Mouse (Mus musculus) cerebellum, postnatal 36 days (tissue): ENCODE measurements around the gene Mindy1.
A peak's percentile ranks its signal among the peaks of the same experiment; 100 is the strongest.

Experiments
- DNase-seq, 2 experiments: peaks; one replicate each; pipeline ENCODE4 v3.0.0; 2021 to 2022; ENCODE audit warnings: mixed read lengths in 2 of 2

The Mindy1 gene

DNA sequence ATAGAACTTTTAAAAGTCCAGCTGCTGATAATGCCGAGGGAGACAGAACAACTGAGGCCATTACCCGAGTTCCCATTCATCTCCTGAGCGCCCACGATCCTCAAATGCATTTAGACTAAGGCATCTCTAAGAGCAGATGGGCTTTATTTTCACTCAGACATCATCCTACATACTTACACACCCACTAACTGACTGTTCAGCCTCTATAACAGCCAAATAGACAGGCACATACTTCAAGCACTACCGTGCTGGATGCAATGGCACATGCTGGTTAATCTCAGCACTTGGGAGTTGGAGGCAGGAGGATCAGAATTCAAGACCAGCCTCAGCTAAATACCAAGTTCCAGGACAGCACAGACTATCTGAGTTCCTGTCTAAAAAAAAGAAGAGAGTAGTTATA is 11.4 kb upstream of the Mindy1 start:
- DNase-seq, result no peak

- DNase-seq, result no peak
Measured at GRCm38 (mm10) chr3:95270766-95271364, 10.3 kb upstream of the Mindy1 start.

DNA sequence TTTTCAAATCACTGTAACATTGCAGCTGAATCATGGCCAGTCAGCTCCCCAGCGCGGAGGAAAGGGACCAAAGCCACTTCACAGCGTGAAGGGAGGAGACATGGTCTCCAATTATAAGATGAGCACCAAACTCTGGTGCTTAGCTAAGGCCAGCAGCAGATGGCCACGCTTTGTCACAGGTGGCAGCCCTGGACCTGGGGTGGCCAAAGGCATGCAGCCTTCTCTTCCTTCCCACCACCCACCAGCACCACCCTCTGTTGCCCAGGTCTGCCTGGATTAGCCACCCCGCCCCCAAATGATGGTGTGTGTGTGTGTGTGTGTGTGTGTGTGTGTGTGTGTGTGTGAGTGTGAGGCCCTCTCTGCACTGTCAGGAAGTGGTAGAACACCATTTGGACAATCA is 7.7 kb upstream of the Mindy1 start:
- peak; percentile 91 to 95 for DNase-seq

DNA sequence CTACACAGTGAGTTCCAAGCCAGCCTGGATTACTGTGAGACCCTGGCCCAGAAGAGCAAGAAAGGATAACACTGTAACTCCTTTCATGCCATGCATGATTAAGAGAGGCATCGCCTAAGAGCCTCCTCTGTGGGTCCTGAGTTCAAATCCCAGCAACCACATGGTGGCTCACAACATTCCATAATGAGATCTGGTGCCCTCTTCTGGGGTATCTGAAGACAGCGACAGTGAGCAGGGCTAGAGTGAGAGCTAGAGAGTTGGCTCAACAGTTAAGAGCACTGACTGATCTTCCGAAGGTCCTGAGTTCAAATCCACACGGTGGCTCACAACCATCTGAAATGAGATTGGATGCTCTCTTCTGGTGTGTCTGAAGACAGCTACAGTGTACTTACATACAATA is 6.7 kb upstream of the Mindy1 start:
- DNase-seq, result no peak

DNA sequence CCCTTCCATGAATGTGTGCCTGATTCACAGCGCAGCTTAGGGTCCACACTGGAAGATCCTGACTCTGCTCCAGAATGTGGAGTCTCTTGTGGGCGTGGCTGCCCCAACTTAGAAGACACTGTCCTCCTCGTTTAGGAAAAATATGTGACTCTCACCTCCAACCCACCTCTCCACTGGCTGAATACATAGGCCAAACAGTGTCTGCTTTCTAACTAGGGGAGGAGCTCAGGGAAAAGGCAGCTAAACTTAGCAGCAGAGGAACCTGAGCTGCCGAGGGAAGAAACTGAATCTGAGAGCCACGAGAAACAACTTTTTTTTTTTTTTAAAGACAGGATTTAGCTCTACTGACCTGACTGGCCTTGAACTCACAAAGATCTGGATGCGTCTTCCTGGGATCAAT is 6.0 kb upstream of the Mindy1 start:
- no peak for DNase-seq

DNA sequence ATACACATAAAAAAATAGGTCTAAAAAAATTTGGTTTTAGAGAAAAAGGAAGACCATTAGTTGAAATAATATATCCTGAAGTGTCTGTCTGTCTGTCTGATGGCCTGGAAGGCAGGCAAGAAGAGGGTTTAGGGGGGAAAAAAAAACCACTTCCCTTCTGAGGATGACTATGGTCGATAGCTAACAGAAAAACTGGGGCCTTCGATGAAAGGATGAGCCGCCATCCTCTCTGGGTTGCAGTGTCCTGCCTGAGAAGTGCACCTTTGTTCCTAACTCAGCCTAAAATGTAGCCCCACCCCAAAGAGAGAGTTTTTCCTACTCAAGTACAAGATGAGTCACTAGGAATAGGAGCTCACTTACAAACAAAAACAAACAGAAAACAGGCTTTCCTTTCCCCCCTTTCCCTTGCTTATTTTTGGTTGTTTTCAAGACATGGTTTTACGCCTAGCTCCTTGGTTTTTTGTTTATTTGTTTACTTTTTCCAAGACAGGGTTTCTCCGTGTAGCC is 4.7 kb upstream of the Mindy1 start:
- DNase-seq, result no peak

DNA sequence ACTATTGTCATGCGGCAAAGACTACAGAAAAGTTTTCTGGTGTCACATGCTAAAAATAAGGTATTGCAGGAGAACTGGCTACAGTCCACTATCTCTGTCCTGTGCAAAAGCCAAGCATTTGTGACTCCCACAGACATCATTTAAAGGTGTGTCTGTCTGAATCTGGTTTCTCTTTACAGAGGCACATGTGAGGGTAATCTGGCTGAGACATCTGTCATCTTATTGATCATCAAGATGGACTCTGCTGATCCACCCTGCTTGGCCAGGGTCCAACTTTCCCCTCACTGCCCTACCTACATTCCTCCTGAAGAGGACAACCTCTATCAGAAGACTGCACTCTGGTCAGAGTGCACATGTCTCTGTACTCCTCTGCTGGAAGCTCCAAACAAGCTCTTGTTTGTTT is 4.0 kb upstream of the Mindy1 start:
- DNase-seq, result peak; percentile 31 to 39

DNA sequence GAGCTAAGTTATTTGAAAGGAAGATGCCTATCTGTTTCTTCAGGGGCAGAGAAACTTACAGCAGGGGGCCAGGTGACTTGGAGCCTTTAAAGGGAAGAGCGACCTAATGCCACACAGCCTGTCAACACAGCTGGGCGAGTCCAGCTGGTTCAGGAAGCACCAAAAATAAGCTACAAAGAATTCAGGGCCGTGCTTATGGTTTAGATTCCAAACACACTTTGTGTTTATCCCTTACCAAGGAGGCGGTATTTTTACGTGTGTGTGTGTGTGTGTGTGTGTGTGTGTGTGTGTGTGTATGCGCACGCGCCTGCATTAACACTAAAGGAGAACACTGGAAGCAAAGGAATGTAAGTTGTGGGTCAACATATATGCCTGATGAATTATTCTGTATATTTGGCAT is 398 bp upstream of the Mindy1 start:
- peak; percentile 33 to 44 for DNase-seq

DNA sequence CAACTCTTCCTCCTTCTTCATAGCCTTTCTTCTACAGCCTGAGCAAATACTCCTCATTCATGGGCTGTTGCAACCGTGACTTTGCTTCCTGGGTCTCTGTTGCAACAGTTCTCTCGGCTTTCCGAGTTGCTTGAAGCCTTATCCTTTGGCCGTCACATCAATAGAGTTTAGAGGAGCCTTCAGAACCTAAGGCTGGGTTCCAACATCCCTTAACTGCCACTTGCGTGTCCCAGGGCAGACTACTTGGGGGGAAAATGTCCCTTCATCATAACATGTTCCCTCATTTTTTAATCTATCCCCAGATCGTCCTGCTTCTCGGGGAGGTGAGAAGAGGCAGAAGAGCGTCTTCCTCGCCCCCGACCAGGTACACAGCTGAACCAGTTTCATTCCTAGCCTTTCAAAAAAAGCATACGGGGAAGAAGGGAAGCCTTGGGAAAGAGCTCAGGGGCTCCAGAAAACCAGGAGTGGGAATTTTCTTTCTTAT is 1.3 kb downstream of the Mindy1 start:
- peak in 1 of 2 experiments; percentile 53 for DNase-seq

GRCm38 (mm10) chr3:95282865-95283588 is 1.9 kb downstream of the Mindy1 start:
- peak; percentile 79 to 83 for DNase-seq

GRCm38 (mm10) chr3:95283589-95283941 is 2.4 kb downstream of the Mindy1 start:
- no peak for DNase-seq

GRCm38 (mm10) chr3:95284062-95284461 is 2.9 kb downstream of the Mindy1 start:
- DNase-seq, result no peak

- DNase-seq, result no peak
Measured at GRCm38 (mm10) chr3:95284501-95285281, 3.5 kb downstream of the Mindy1 start.

GRCm38 (mm10) chr3:95285390-95285789 is 4.2 kb downstream of the Mindy1 start:
- no peak for DNase-seq

DNA sequence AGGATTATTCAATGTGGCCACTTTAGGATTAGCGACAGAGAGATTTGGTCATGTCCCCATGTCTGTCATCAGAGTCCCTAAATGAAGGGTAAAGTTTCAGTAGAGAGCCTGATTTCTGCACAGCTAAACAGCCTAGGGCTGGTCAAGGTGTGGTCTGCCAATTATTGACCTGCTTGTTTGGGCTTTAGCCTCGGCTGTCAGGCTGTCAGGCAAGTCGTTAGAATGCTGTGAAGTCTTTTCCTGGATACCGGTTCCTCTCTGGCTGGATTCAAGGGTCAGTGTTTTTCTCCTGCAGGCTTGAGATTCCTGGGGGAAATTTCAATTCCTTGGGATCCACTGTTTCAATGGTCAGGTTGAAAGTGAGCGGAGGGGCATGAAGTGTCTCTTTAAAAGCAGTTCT is 4.9 kb downstream of the Mindy1 start:
- DNase-seq, result no peak

DNA sequence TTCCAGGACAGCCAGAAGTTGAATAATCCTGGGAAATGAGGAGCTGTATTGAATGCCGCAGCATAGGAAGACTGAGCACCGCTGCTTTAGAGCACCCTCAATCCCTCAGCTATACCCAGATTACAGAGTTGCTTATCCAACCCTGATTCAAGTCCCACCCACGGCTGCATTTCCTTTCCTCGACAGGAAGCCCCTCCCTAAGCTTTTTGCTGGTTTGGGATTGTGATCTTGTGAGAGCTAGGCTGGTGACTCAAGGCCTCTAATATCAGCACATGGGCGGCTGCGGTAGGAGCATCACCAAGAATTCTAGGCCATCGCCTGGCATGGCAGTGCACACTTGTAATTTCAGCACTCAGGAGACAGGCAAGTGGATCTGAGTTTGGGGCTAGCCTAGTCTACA is 5.4 kb downstream of the Mindy1 start:
- no peak for DNase-seq

DNA sequence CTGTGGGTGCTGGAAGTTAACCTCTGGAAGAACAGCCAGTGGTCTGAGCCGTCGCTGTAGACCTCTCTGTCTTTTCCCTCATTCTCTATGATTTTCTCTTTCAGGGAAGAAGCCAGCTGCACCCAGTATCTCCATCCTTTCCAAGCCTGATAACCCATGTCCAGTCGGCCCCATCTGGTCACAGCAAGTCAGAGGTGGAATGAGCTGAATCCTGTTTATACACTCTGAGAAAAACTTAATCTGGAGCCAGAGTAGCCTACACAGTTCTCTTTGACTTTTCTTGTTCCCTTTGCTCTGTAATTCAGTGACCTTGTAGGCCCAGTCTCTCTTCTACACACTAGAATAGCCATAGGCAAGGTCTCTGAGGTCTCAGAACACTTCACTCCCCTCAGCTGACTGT is 6.4 kb downstream of the Mindy1 start:
- DNase-seq, result no peak

GRCm38 (mm10) chr3:95289419-95289818 is 8.3 kb downstream of the Mindy1 start:
- peak; percentile 82 for DNase-seq

DNA sequence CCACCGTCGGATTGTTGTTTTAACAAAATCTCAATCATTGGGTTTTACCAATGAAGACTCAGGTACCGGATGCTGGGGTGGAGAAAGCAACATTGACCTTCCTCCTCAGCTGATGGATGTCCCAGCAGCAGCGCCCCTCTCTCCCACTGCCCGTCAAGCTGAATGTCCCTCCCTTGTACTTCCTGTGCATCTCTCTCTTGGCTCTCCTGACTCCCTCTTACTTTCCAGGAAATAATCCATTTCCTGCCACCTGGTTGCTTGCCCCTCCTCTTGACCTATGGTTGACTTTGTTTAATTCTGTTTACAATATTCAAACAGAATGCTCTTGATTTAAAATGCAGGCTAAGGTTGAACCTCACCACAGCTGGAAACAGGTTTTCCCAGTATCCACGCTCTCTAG is 9.0 kb downstream of the Mindy1 start:
- no peak for DNase-seq

DNA sequence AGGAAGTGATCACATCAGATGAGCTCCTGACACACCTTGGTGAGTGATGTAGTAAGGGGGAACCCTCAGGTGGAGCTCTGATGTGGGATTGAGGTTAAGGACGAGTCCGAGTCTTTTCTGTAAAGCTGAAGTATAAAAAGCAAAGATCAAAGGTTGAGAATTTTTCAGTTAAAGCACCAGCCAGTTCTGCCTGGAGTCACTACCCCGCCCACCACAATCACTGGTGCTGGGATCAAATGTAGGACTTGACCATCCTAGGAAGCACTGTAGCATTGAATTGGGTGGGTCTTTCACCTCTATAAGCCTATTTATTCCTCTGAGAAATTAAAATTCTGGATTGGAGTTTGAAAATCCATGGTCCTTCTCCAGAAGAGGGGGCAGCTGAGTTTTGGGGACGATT is 9.9 kb downstream of the Mindy1 start:
- no peak for DNase-seq

DNA sequence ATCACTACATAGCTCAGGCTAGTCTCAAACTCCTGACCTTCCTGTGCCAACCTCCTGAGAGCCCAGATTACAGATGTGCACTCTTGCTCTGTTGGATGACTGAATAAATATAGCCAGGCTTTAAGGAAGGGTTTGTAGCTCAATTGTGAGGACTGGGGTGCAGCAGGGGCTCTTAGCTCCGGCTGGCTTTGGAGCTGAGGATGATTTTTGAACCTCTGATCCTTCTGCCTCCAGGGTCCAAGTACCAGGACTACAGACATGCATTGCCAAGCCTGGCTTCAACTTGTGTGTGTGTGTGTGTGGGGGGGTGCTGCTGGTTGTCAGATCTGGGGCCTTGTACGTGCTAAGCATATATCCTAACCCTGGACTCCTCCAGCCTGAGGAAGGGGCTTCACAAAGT is 11.8 kb downstream of the Mindy1 start:
- DNase-seq, result no peak

DNA sequence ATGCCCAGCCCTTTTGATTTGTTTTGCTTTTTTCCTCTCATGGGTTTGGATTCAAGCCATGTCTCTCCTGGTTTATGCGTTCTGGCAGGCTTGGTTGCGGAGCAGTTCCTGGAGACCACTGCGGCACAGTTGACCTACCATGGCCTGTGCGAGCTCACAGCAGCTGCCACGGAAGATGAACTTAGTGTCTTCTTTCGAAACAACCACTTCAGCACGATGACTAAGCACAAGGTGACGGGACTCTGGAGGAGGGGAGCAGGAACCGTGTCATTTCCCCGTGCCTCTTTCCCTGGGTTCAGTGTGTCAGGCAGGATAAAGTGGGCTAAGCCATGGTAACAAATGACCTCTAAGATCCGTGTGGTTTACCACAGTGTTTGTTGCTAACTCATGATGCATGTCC is 12.4 kb downstream of the Mindy1 start:
- DNase-seq, result no peak

GRCm38 (mm10) chr3:95294316-95294715 is 13.2 kb downstream of the Mindy1 start:
- no peak for DNase-seq

GRCm38 (mm10) chr3:95294718-95295117 is 13.6 kb downstream of the Mindy1 start:
- DNase-seq, result no peak
